Mouse (Mus musculus) embryonic facial prominence, embryonic 14.5 days (tissue): ENCODE measurements around the gene Sfta2. TPM values are rescaled to one million over a fixed set of nuclear protein-coding genes. Genes with fewer than 3 reads are reported as not detected.

Experiments
- polyA plus RNA-seq: library from polyadenylated mRNA; unstranded; fragments of >200 nt; fragmentation: Nextera tagmentation; extraction: Ambion mirVana; gene quantifications from 2 replicates; pipeline ENCODE4 v1.2.1, GENCODE M21; 2014

Gene Sfta2
- polyA plus RNA-seq, 1 experiment from 2014 or later = 0.28 TPM

Other genes with a start within 250 kb of the Sfta2 start
- 1.3 and 2.0 TPM in 2 replicates for gene H2-Q4, start 221.9 kb upstream of the Sfta2 start, polyA plus RNA-seq
- 0.14 and 0.29 TPM in 2 replicates for gene H2-Q6, start 176.7 kb upstream of the Sfta2 start, polyA plus RNA-seq
- gene H2-Q7, start 162.4 kb upstream of the Sfta2 start, polyA plus RNA-seq = 2.1 and 2.4 TPM in 2 replicates
- 0.35 TPM in 1 of 2 replicates, not detected in the other for gene H2-Q10, start 131.5 kb upstream of the Sfta2 start, polyA plus RNA-seq
- gene Pou5f1, start 95.5 kb upstream of the Sfta2 start, polyA plus RNA-seq = not detected in 2 replicates
- 82.9 and 83.2 TPM in 2 replicates for gene Tcf19, start 84.7 kb upstream of the Sfta2 start, polyA plus RNA-seq
- gene Cchcr1, start 84.4 kb upstream of the Sfta2 start, polyA plus RNA-seq = 10.5 and 12.2 TPM in 2 replicates
- 0.59 and 1.9 TPM in 2 replicates for gene Psors1c2, start 68.3 kb upstream of the Sfta2 start, polyA plus RNA-seq
- 0.97 and 1.3 TPM in 2 replicates for gene Cdsn, start 49.4 kb upstream of the Sfta2 start, polyA plus RNA-seq
- gene 2300002M23Rik, start 34.1 kb upstream of the Sfta2 start, polyA plus RNA-seq = 0.47 and 1.3 TPM in 2 replicates
- gene Gm9573, start 25.1 kb downstream of the Sfta2 start, polyA plus RNA-seq = 0.04 TPM in 1 of 2 replicates, not detected in the other
- 0.08 TPM in 2 replicates for gene Mucl3, start 42.1 kb downstream of the Sfta2 start, polyA plus RNA-seq
- gene Vars2, start 66.0 kb downstream of the Sfta2 start, polyA plus RNA-seq = 14.2 and 15.1 TPM in 2 replicates
- 34.8 and 35.3 TPM in 2 replicates for gene Gtf2h4, start 72.2 kb downstream of the Sfta2 start, polyA plus RNA-seq
- gene Ddr1, start 103.1 kb downstream of the Sfta2 start, polyA plus RNA-seq = 50.6 and 54.1 TPM in 2 replicates
- gene Ier3, start 220.1 kb downstream of the Sfta2 start, polyA plus RNA-seq = 10.1 and 10.3 TPM in 2 replicates
- gene Flot1, start 221.7 kb downstream of the Sfta2 start, polyA plus RNA-seq = 49.0 and 49.5 TPM in 2 replicates
- gene Tubb5, start 236.8 kb downstream of the Sfta2 start, polyA plus RNA-seq = 736 and 832 TPM in 2 replicates
- 10.2 and 14.8 TPM in 2 replicates for gene Mdc1, start 240.0 kb downstream of the Sfta2 start, polyA plus RNA-seq